Mouse (Mus musculus) R1 (cell line): Measurements from ENCODE around the gene Zdhhc13.

Experiments used
- DNase-seq: peaks from one replicate; pipeline ENCODE4 v3.0.0-alpha.2; 2018; ENCODE audit warnings: low read depth, low spot score

The Zdhhc13 gene

DNA sequence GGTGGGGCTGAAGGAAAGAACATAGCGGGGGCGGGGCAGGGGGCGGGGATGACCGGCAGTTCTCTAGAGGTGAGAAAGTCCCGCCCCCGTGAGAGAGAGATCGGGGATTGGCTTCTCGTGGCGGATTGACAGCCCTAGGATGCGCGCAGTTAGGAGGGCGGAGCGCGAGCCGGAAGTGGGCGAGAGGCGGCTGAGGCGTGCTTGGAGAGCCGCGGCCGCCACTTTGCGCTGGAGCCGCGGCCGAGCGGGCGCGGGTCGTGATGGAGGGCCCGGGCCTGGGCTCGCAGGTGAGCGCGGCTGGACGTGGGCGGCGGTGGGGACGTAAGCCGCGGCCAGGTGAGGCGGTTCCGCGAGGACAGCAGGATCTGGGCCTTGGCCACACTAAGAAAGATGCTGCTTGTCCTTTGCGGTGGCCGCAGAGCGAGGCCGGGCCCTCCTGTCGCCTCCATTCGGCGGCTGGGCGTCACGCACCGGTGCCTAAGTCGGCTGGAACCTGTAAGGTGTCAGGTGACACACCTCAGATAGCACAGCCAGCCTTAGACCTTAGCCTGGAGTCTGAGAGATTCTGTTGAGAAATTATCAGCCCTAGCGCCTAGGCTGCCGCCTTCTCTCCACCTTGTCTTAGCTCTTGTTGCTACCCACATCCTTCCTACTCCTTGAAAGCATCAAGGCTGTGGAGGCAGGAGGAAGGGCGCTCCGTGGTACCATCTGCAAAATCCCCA is at the start of gene Zdhhc13:
Gene Zdhhc13 (plus strand): TSS at position 153 of the 722 bp plus-strand sequence.
- DNase-seq: peak; percentile 97

DNA sequence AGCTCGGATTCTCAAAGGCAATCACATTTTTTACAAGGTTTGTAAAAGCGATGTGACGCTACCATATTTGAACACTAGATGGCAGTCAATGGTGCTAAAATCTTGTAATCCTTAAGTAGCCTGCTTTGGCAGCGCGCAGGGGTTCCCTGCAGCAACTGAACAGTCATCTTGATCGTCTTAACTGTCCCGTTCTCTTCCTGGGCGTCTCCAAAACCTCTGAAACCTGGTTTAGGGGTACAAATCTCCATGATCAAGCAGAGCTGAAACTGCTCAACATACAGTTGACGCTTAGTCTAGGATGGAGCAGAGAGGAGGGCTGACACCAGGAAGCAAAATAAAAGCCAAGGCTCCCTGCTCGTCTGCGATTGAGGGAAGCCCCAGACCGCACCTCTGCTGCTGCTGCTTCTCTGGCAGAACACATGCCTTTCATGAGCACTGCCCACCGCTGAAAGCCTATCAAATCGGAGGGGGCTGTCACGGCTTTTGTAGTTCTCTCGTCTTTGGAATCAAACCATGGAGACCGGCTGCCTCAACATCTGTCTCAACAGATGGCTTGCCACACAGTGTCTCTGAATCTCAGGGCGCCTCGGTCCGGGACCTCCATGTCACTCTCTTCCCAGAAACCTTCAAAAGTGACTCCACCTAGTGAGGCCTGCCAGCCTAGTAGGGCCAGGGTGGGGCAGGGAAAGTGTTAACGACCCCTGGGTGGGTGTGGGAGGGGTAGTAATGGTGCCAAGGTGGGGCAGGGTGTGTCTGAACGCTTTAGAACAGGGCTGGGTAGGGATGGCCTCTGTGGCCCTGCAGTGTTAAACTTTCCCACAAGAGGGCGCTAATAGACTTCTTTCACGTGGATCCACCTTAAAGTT is 39.3 kb upstream of the Zdhhc13 start:
- DNase-seq: peak; percentile 91

DNA sequence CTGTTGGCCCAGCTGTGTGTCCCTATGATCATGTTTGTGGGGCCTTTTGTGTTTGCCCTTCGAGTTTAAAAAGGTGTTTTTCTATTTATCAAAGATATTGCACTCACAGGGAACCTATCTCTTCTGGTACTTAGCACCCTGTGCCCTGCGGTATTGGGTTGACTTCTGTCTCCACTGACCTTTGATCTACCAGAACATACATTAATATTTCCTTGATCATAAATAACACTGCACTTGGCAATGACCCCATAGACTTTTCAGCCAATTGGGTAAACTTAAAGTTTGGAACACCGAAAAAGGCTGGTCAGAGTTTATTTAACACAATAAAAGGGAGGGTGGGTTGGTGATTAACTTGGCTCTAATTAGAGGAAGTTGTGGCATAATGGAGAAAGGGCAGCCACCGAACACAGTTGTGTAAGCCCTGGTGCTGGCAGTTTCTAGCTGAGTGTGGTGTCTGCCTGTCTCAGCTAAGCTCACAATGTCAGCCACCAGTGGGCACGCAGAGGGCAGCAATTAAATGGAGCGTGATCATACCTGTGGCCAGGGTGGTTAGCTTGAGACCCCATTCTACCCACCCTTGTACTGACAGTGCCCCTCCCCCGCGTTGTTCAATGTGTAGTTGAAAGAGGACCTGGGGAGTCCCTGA is 38.5 kb upstream of the Zdhhc13 start:
- DNase-seq: no peak

DNA sequence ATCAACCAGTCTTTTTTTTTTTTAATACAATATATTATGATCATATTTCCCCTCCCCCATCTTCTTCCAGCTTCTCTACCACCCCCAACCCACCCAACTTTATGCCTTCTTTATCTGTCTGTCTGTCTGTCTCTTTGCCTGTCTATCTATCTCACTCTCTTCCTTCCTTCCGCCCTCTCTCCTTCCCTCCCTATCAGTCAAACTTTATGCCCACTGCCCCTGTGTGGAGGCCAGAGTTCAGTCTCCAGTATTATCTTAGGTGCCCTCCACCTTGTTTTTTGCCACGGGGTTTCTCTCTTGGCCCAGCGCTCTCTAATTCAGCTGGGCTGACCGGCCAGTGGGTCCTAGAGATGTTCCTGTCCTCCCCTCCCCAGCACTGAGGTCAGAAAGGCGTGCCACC is 37.6 kb upstream of the Zdhhc13 start:
- no peak for DNase-seq

DNA sequence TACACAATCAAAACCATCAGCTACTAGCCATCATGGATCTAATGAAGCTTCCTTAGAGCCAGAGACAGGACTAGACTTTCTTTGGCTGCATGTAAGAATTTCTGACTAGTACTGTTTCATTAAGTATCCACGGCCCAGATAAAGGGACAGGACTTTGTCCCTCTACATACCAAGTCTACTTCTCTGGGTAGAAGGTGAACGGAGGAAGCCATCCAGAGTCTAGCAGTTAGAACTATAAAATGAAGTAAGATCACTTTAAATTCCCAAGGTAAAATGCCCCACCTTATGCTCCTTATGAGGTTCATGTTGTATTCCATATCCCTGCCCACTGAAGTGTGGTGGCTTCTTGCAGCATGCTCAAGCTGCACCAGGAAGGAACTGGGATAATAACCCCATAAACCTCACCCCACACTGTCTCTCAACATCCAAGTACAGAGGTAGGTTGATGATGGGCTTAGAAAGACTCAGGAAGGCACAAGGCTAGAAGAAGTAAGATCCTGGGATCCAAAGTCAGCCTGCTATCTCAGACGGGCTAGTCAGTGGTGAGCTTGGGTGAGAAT is 34.3 kb upstream of the Zdhhc13 start:
- no peak for DNase-seq

DNA sequence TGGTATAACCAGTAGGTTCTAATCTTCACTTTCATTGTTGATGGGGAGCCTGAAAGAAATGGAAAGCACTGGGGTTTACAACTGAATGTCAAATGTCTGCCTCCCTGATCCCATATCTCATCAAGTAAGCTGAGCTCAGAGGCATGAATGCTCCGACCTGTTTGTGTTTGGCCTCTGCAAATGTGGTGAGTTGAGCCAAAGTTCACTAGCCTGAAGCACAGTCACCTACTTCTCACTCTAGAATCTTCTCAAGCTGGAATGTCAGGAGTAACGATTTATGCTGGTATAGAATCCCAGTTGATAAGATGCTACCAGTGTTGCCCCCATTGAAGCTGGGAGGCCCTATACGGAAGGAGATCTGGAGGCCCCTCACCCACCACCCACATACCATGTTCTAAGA is 33.0 kb upstream of the Zdhhc13 start:
- DNase-seq: no peak

DNA sequence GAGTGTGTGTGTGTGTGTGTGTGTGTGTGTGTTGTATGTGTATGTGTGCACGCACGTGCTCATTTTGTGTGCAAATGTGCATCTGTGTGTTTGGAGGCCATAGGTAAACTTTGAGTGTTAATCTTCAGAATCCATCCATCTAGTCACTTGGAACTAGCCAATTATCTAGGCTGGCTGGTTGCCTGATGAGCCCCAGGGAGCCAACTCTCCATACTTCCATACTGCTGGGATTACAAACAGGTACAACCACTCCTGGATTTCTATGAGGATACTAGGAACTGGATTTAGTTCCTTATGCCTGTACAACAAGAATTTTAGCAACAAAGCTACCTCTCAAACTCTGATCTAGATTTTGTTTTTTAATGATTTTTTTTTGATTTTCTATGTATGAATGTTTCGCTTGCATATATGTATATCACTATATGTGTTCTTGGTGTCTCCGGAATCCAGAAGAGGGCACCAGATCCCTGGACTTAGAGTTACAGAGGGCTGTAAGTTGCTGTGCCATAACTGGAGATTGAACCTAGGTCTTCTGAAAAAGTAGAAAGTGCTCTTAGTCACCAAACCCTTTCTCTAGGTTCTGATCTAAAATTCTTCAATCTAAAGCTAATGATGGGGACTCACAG is 32.4 kb upstream of the Zdhhc13 start:
- DNase-seq: no peak

DNA sequence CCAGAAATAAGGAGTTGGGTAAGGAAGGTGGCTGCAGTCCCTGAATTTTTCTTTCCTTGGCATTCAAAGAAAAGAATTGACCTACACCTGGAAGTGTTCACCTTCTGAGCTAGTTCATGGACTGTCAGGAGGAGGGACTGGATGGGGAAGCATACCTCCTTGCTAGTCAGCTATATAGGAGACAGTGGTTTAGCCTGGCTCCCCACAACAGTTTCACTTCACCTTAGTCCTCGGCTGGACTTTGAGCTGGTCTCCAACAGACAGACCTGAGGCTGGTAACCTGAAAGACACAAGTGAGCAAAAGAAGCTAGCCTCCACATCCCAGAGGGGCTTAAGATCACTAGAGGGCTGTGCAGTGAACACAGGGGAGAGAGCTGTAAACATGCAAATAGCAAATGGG is 30.7 kb upstream of the Zdhhc13 start:
- DNase-seq: no peak

DNA sequence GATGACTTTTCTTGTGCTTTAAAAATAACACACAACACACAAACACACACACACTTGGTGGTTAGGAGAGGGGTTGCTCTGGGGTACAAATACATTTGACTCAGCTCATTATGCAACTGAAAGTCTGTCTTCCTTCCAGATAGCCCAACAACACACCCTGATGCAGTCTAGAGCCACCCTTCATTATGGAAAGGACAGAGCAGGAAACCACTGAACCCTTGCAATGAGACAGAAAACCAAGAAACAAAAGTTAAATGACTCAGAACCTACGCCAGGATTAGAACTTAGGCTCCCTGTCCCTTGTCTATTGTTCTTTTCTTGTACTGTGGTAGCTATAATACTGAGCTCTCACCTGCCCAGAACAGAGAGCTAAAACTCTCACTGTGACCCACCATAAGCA is 28.0 kb upstream of the Zdhhc13 start:
- DNase-seq: no peak

DNA sequence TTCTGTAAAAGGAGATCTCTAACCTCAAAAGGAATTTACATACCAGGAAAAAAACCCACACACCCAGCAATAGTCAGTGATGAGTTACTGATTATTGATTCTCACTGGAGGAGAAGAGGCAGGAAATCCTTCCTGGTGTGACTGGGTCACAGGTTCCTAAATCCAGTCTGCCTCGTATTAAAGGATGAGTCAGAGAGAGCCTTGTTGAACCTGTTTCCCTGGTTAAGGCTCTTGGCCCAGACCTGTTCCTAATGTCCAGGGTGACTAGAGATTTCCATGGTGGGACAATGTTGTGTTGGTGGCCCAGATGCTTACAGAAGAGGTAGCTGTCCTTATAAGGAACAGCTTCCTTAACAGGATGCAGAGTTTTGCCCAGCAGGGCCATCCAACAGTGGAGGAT is 26.5 kb upstream of the Zdhhc13 start:
- DNase-seq: no peak

DNA sequence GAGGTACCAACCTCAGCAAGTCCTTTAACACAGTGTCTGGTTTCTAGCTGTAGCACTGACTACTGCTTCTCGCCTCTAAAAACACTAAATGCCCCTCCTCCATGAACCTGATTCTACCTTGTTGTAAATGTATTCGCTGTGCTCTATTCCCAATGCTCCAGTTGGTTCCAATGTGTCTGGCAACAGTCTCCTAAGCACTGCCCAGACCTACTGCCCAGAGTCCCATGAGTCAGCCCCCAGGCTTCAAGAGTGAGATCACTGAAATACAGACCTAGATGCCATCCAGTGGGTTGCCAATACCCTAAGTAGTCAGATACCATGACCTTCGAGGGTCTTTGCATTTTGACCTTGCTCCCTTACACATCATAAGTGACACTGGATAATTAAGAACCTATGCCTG is 26.1 kb upstream of the Zdhhc13 start:
- no peak for DNase-seq

DNA sequence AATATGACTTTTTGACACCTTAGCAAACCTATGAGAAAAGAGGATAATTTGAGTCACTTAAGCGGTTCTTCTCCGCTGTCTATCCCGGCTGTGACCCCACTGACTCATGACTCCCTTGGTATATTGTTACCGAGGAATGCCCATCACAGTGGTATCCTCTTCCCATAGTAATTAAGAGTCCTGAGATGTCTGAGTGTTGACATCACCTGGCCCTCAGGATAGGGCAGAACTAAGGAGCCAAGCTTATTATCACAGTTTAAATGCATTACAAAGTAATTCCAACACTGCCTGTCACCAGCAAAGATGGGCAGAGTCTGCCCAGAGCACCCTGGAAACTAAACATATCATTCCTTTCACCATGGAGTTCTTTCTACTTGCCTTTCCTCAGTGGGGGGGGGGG is 22.8 kb upstream of the Zdhhc13 start:
- DNase-seq: no peak

DNA sequence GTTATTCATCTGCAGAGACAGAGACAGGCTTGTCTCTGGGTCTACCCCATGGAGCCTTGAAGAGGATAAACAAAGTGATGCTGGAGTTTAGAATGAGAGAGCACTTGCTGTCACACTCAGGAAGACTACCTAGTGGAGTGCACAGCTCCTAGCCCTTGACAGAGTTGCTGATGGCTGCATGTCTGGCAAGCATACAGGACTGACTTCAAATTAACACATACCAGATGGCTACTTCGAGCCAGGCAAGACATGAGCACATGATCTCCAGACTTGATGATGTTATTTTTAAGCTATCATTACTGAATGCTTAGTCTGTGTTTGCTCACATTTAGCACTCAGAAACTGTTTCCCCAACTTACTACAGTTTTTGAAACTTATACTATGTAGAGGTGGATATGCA is 19.1 kb upstream of the Zdhhc13 start:
- no peak for DNase-seq

DNA sequence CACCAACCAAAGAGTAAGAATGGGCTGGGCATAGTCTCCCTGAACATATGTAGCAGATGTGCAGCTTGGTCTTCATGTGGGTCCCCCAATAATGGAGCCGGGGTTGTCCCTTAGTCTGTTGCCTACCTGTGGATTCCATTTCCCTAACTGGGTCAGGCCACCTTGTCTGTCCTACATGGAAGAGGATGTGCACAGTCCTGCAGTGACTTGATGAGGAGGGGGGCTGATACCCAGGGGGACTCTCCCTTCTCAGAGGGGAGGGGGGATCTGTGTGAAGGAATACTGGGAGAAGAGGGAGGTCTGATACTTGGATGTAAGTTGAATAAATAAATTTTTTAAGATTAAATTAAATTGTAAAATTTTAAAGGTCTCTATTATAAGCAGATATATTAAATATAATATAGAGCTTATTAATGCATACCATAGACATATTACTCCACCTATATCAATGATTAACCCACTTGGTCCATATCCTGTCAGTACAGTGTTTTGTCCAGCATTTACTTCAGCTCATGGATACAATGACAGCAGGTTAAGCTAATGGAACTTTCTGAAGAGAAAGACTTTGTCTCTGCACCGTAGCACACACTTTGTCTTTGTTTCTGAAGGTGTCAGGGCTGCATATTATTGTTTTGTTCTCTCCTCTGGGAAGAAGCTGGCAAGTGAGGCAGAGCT is 16.6 kb upstream of the Zdhhc13 start:
- DNase-seq: no peak

DNA sequence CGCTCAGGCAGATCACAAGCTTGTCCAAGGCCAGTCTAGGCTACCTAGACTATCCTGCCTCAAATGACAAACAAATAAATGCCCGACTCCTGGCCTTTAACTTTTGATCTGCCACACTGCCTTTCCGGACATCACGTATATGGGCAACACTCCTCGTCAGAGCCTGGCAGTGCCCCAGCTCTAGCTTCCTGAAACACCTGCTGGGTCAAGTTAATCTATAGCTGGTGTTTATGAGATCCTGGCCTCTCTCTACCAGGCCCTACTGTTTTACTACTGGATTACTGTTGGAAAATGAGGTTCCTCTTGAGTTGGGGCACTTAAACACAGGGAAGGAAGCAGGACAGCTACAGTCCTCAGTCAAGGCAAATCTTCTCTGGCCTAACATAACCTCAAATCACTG is 15.5 kb upstream of the Zdhhc13 start:
- no peak for DNase-seq

DNA sequence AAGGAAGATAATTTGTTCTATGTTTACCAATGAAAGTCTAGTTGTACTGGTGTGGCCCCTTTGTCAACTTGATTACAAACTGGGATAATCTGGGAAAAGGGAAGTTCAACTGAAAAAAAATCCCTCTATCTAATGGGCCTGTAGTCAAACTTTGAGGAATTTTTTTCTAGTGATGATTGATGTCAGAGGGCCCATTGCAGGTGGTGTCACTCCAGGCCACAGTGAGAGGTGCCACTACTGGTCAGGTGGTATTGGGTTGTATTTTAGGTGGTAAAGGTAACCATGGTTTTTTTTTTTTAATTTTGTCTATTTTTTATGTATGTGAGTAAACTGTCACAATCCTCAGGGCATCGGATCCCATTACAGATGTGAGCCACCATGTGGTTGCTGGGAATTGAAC is 14.2 kb upstream of the Zdhhc13 start:
- no peak for DNase-seq

DNA sequence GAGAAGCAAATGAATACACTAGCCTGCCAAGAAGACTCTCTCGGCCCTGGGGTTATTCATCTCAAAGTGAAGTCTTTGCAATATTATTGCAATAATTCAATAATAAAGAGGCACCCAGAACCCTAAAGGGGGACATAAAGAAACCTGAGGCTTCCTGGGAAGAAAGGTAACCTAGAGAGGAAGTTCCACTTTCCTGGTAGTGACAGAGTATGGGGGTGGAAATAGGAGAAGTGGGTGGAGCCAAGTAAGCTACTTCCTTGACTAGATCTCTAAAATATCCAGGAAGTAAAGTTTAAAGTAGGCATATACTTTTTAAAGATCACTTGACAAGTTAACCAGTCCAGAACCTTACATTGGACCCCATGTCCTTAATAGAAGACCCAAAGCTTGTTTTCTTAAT is 13.4 kb upstream of the Zdhhc13 start:
- DNase-seq: no peak

DNA sequence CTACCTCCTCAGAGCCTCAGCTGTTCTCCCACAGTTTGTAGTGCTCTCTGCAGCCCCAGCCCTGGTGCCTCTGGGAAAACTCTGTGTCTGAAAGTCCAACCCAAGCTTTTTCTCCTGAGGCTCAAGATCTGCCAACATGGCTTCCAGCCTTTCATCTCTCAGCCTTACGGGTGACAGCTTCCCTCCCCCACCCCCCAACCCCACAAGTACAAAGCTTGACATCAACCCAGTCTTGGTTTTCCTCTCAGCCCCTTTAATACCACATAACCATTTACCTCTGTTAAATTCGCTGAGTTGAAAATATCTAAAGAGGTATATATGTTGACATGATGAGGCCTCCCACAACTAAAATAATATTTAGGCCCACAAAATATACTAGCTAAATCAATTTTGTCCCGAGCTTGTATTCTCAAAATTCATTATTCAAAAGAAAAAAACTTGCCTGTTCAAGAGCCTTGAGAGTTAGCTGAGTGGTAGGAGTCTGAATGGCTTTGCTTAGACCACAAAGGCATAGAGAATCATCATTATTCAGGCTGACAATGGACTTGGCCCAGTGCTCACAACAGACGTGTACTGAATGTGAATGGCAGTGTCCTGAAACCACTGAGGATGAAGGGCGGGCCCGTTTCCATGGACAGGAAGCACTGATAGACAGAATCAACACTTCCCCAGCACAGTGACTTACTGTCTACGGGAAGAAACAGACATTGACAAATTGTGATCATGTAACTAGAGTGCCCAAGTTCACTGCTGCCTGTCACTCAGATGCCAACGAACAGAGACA is 10.9 kb upstream of the Zdhhc13 start:
- DNase-seq: peak; percentile 31

DNA sequence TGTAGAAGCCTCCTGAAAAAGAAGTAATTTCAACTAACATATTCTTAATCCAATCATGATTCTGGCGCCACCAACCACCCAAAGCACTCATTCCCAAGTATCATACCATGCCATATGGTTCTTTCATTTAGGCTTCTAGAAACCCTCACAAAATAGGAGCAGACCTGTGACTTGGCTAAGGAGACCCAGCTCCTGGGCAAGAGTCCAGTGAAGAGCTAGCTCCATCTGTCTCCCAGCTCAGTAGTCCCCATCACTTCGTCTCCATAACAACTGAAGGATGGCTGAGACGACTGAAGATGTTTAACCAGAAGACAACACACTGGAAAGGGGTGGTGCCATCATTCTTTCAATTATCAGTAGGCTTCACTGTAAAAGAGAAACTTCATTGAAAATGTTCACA is 9.7 kb upstream of the Zdhhc13 start:
- no peak for DNase-seq

DNA sequence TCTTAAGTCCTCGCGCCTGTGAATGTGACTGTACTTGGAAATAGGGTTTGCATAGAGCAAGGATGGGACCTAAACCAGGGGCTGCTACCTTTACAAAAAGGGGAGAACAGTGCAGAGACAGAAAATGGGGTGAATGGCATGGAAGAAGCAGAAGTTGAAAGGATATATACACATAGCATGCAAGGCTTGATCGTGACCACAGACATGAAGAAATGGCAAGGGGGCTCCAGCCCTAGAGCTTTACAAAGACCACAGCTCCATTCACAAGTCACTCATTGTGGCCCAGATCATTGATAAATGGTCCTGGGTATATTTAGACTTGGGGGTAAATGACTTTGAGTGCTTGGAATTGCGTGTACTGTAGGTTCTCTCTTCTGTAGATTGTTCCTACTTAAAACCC is 6.4 kb upstream of the Zdhhc13 start:
- no peak for DNase-seq
